Mouse (Mus musculus): Measurements from ENCODE around the gene Mau2. TPM values are rescaled to one million over a fixed set of nuclear protein-coding genes. Genes with fewer than 3 reads are reported as not detected.
A peak's percentile ranks its signal among the peaks of the same experiment; 100 is the strongest.
"Not testable (repeated sequence)": the region's sequence is repeated elsewhere in the genome, so short reads cannot be mapped to it uniquely, and the experiment has no call there.

The Mau2 gene
- polyA plus RNA-seq, 1 experiment from 2014 or later, result 76.3 TPM

GRCm38 (mm10) chr8:70041885-70042546, 518 bp downstream of the Mau2 start:
- H3K4me2 ChIP-seq (ENCODE audit: low read length), result peak overlapping the region; percentile 92
- ATAC-seq (ENCODE audit: low FRiP score, low TSS enrichment) (peak; percentile 49), DNase-seq (no peak)
- peak overlapping the region; percentile 90 for H3K9ac ChIP-seq (replicated peaks; ENCODE audit: low read length)
- H3K9me3 ChIP-seq (ENCODE audit: control insufficient read depth, low read length), result no peaks in the 10 kb centered on the region
- peak overlapping the region; percentile 97 for H3K4me3 ChIP-seq (replicated peaks; ENCODE audit: low read depth, low read length)
- H3K36me3 ChIP-seq (ENCODE audit: control insufficient read depth, insufficient read depth, low read length), result peaks cover 13% of the 10 kb centered on the region
- WGBS, result 2% methylated on average over 42 of the region's 47 CpGs
- H3K4me1 ChIP-seq (ENCODE audit: control insufficient read depth, insufficient read depth, low read length), result peaks cover 27% of the 10 kb centered on the region
- H3K27me3 ChIP-seq (ENCODE audit: control insufficient read depth, insufficient read depth, low read length), result no peaks in the 10 kb centered on the region
- H3K27ac ChIP-seq (replicated peaks; ENCODE audit: low read depth, low read length), result peak overlapping the region; percentile 85

- no peak overlapping the region for H3K9ac ChIP-seq (replicated peaks; ENCODE audit: low read length)
- no peaks in the 10 kb centered on the region for H3K27me3 ChIP-seq (ENCODE audit: control insufficient read depth, insufficient read depth, low read length)
- H3K36me3 ChIP-seq (ENCODE audit: control insufficient read depth, insufficient read depth, low read length), result peaks cover 28% of the 10 kb centered on the region
- peaks cover 17% of the 10 kb centered on the region for H3K4me1 ChIP-seq (ENCODE audit: control insufficient read depth, insufficient read depth, low read length)
- H3K4me2 ChIP-seq (ENCODE audit: low read length), result no peak overlapping the region
- no peak overlapping the region for H3K4me3 ChIP-seq (replicated peaks; ENCODE audit: low read depth, low read length)
- H3K9me3 ChIP-seq (ENCODE audit: control insufficient read depth, low read length), result no peaks in the 10 kb centered on the region
- no peak overlapping the region for H3K27ac ChIP-seq (replicated peaks; ENCODE audit: low read depth, low read length)
- ATAC-seq (ENCODE audit: low FRiP score, low TSS enrichment) (no peak), DNase-seq (no peak)
- WGBS, result 95% methylated on average over 1 of the region's 1 CpGs
These were observed 4.5 kb downstream of the Mau2 start for GRCm38 (mm10) chr8:70037994-70038393.

- DNase-seq (no peak), ATAC-seq (ENCODE audit: low FRiP score, low TSS enrichment) (no peak)
- Histone ChIP-seq H3K4me3 (replicated peaks; ENCODE audit: low read depth, low read length) (no peak overlapping the region), H3K4me2 (ENCODE audit: low read length) (no peak overlapping the region), H3K9ac (replicated peaks; ENCODE audit: low read length) (no peak overlapping the region), H3K36me3 (ENCODE audit: control insufficient read depth, insufficient read depth, low read length) (peaks cover 77% of the 10 kb centered on the region), H3K27me3 (ENCODE audit: control insufficient read depth, insufficient read depth, low read length) (no peaks in the 10 kb centered on the region), H3K4me1 (ENCODE audit: control insufficient read depth, insufficient read depth, low read length) (no peaks in the 10 kb centered on the region), H3K9me3 (ENCODE audit: control insufficient read depth, low read length) (no peaks in the 10 kb centered on the region), H3K27ac (replicated peaks; ENCODE audit: low read depth, low read length) (no peak overlapping the region)
- 97% methylated on average over 1 of the region's 1 CpGs for WGBS
These were observed 12.3 kb downstream of the Mau2 start for GRCm38 (mm10) chr8:70030255-70030654.

GRCm38 (mm10) chr8:70026151-70026550, 16.4 kb downstream of the Mau2 start:
- DNase-seq, result no peak

GRCm38 (mm10) chr8:70023596-70023995, 18.9 kb downstream of the Mau2 start:
- no peak overlapping the region for H3K9ac ChIP-seq (replicated peaks; ENCODE audit: low read length)
- no peak overlapping the region for H3K4me2 ChIP-seq (ENCODE audit: low read length)
- DNase-seq (no peak), ATAC-seq (ENCODE audit: low FRiP score, low TSS enrichment) (no peak)
- no peaks in the 10 kb centered on the region for H3K4me1 ChIP-seq (ENCODE audit: control insufficient read depth, insufficient read depth, low read length)
- H3K4me3 ChIP-seq (replicated peaks; ENCODE audit: low read depth, low read length), result no peak overlapping the region
- 80% methylated on average over 8 of the region's 8 CpGs for WGBS
- no peaks in the 10 kb centered on the region for H3K9me3 ChIP-seq (ENCODE audit: control insufficient read depth, low read length)
- H3K36me3 ChIP-seq (ENCODE audit: control insufficient read depth, insufficient read depth, low read length), result peaks cover 99% of the 10 kb centered on the region
- H3K27ac ChIP-seq (replicated peaks; ENCODE audit: low read depth, low read length), result no peak overlapping the region
- no peaks in the 10 kb centered on the region for H3K27me3 ChIP-seq (ENCODE audit: control insufficient read depth, insufficient read depth, low read length)

More at GRCm38 (mm10) chr8:70026151-70026550, 16.4 kb downstream of the Mau2 start:
- Histone ChIP-seq H3K4me2 (ENCODE audit: low read length) (no peak overlapping the region), H3K4me1 (ENCODE audit: control insufficient read depth, insufficient read depth, low read length) (no peaks in the 10 kb centered on the region), H3K9ac (replicated peaks; ENCODE audit: low read length) (no peak overlapping the region), H3K4me3 (replicated peaks; ENCODE audit: low read depth, low read length) (no peak overlapping the region), H3K27me3 (ENCODE audit: control insufficient read depth, insufficient read depth, low read length) (no peaks in the 10 kb centered on the region), H3K36me3 (ENCODE audit: control insufficient read depth, insufficient read depth, low read length) (peaks cover 100% of the 10 kb centered on the region), H3K9me3 (ENCODE audit: control insufficient read depth, low read length) (no peaks in the 10 kb centered on the region), H3K27ac (replicated peaks; ENCODE audit: low read depth, low read length) (no peak overlapping the region)
- 95% methylated on average over 2 of the region's 2 CpGs for WGBS
- no peak for ATAC-seq (ENCODE audit: low FRiP score, low TSS enrichment)

- no peak; the same call in 1 of the 2 replicates for ATAC-seq (ENCODE audit: low FRiP score, low TSS enrichment)
- WGBS, result 74% methylated on average over 1 of the region's 1 CpGs
- Histone ChIP-seq H3K9ac (replicated peaks; ENCODE audit: low read length) (no peak overlapping the region), H3K9me3 (ENCODE audit: control insufficient read depth, low read length) (no peaks in the 10 kb centered on the region), H3K4me3 (replicated peaks; ENCODE audit: low read depth, low read length) (no peak overlapping the region), H3K36me3 (ENCODE audit: control insufficient read depth, insufficient read depth, low read length) (peaks cover 39% of the 10 kb centered on the region), H3K4me2 (ENCODE audit: low read length) (no peak overlapping the region), H3K4me1 (ENCODE audit: control insufficient read depth, insufficient read depth, low read length) (no peaks in the 10 kb centered on the region), H3K27ac (replicated peaks; ENCODE audit: low read depth, low read length) (no peak overlapping the region), H3K27me3 (ENCODE audit: control insufficient read depth, insufficient read depth, low read length) (no peaks in the 10 kb centered on the region)
- no peak for DNase-seq
These were observed 27.5 kb downstream of the Mau2 start for GRCm38 (mm10) chr8:70015017-70015416.

- Histone ChIP-seq H3K9me3 (ENCODE audit: control insufficient read depth, low read length) (no peaks in the 10 kb centered on the region), H3K4me1 (ENCODE audit: control insufficient read depth, insufficient read depth, low read length) (no peaks in the 10 kb centered on the region), H3K4me2 (ENCODE audit: low read length) (no peak overlapping the region), H3K27ac (replicated peaks; ENCODE audit: low read depth, low read length) (no peak overlapping the region), H3K27me3 (ENCODE audit: control insufficient read depth, insufficient read depth, low read length) (no peaks in the 10 kb centered on the region), H3K9ac (replicated peaks; ENCODE audit: low read length) (no peak overlapping the region), H3K4me3 (replicated peaks; ENCODE audit: low read depth, low read length) (no peak overlapping the region), H3K36me3 (ENCODE audit: control insufficient read depth, insufficient read depth, low read length) (peaks cover 18% of the 10 kb centered on the region)
- no peak for DNase-seq
- 87% methylated on average over 1 of the region's 1 CpGs for WGBS
- ATAC-seq (ENCODE audit: low FRiP score, low TSS enrichment), result no peak; the same call in 1 of the 2 replicates
These were observed 29.8 kb downstream of the Mau2 start for GRCm38 (mm10) chr8:70012763-70013162.

GRCm38 (mm10) chr8:70012350-70012749, 30.2 kb downstream of the Mau2 start:
- Histone ChIP-seq H3K4me2 (ENCODE audit: low read length) (no peak overlapping the region), H3K4me1 (ENCODE audit: control insufficient read depth, insufficient read depth, low read length) (no peaks in the 10 kb centered on the region), H3K27me3 (ENCODE audit: control insufficient read depth, insufficient read depth, low read length) (no peaks in the 10 kb centered on the region), H3K36me3 (ENCODE audit: control insufficient read depth, insufficient read depth, low read length) (peaks cover 14% of the 10 kb centered on the region), H3K4me3 (replicated peaks; ENCODE audit: low read depth, low read length) (no peak overlapping the region), H3K27ac (replicated peaks; ENCODE audit: low read depth, low read length) (no peak overlapping the region), H3K9me3 (ENCODE audit: control insufficient read depth, low read length) (no peaks in the 10 kb centered on the region), H3K9ac (replicated peaks; ENCODE audit: low read length) (no peak overlapping the region)
- DNase-seq (no peak), ATAC-seq (ENCODE audit: low FRiP score, low TSS enrichment) (no peak)
- 88% methylated on average over 3 of the region's 3 CpGs for WGBS

GRCm38 (mm10) chr8:70010796-70011195, 31.7 kb downstream of the Mau2 start:
- not testable (repeated sequence) for DNase-seq; H3K9me3 ChIP-seq (ENCODE audit: control insufficient read depth, low read length); H3K4me3 ChIP-seq (replicated peaks; ENCODE audit: low read depth, low read length); H3K36me3 ChIP-seq (ENCODE audit: control insufficient read depth, insufficient read depth, low read length); H3K4me1 ChIP-seq (ENCODE audit: control insufficient read depth, insufficient read depth, low read length); ATAC-seq (ENCODE audit: low FRiP score, low TSS enrichment); H3K4me2 ChIP-seq (ENCODE audit: low read length); H3K9ac ChIP-seq (replicated peaks; ENCODE audit: low read length); H3K27me3 ChIP-seq (ENCODE audit: control insufficient read depth, insufficient read depth, low read length); H3K27ac ChIP-seq (replicated peaks; ENCODE audit: low read depth, low read length)
- 91% methylated on average over 14 of the region's 14 CpGs for WGBS
